Mouse (Mus musculus) kidney, embryonic 15.5 days (tissue): ENCODE measurements around the gene Gpc5. TPM values are rescaled to one million over a fixed set of nuclear protein-coding genes. Genes with fewer than 3 reads are reported as not detected.

Source experiments
- ATAC-seq: fragments of 200-750 bp; cut with Nextera tagmentation; replicated peaks from 2 replicates; pipeline ENCODE4 v1.8.0; 2017; ENCODE audit warnings: moderate TSS enrichment; ENCODE audit not compliant: low FRiP score
- H3K27ac ChIP-seq: fragments of 300-500 bp; sonication (generic); 2 replicates; pipeline ENCODE4 v1.5.1; 2015; ENCODE audit warnings: mild to moderate bottlenecking, inconsistent platforms
- H3K27me3 ChIP-seq: fragments of 300-500 bp; sonication (generic); 2 replicates; pipeline ENCODE4 v1.6.1; 2015; ENCODE audit warnings: inconsistent platforms
- H3K36me3 ChIP-seq: fragments of 300-500 bp; sonication (generic); 2 replicates; pipeline ENCODE4 v1.6.1; 2015; ENCODE audit warnings: inconsistent platforms
- H3K4me1 ChIP-seq: fragments of 300-500 bp; sonication (generic); 2 replicates; pipeline ENCODE4 v1.6.1; 2015; ENCODE audit warnings: inconsistent platforms
- H3K4me2 ChIP-seq: fragments of 300-500 bp; sonication (generic); 2 replicates; pipeline ENCODE4 v1.6.1; 2015; ENCODE audit warnings: moderate library complexity, mild to moderate bottlenecking, inconsistent platforms
- H3K4me3 ChIP-seq: fragments of 300-500 bp; sonication (generic); replicated peaks from 2 replicates; pipeline ENCODE4 v1.5.1; 2015; ENCODE audit warnings: mild to moderate bottlenecking, inconsistent platforms
- H3K9ac ChIP-seq: fragments of 300-500 bp; sonication (generic); 2 replicates; pipeline ENCODE4 v1.6.1; 2015; ENCODE audit warnings: mild to moderate bottlenecking, inconsistent platforms
- H3K9me3 ChIP-seq: fragments of 300-500 bp; sonication (generic); replicated peaks from 2 replicates; pipeline ENCODE4 v1.6.1; 2016; ENCODE audit warnings: inconsistent platforms
- WGBS: fragments of 180-500 bp; shearing (Covaris S2); methylation state at CpG from one replicate; pipeline ENCODE4 v1.1.7; 2015; ENCODE audit warnings: mixed read lengths; 5-methylcytosine and 5-hydroxymethylcytosine counted together
- polyA plus RNA-seq: library from polyadenylated mRNA; unstranded; fragments of >200 nt; fragmentation: Nextera tagmentation; extraction: Ambion mirVana; gene quantifications from 2 replicates; pipeline ENCODE4 v1.2.1, GENCODE M21; 2015

Gene Gpc5
- polyA plus RNA-seq, 1 experiment from 2014 or later, result 11.1 TPM

DNA sequence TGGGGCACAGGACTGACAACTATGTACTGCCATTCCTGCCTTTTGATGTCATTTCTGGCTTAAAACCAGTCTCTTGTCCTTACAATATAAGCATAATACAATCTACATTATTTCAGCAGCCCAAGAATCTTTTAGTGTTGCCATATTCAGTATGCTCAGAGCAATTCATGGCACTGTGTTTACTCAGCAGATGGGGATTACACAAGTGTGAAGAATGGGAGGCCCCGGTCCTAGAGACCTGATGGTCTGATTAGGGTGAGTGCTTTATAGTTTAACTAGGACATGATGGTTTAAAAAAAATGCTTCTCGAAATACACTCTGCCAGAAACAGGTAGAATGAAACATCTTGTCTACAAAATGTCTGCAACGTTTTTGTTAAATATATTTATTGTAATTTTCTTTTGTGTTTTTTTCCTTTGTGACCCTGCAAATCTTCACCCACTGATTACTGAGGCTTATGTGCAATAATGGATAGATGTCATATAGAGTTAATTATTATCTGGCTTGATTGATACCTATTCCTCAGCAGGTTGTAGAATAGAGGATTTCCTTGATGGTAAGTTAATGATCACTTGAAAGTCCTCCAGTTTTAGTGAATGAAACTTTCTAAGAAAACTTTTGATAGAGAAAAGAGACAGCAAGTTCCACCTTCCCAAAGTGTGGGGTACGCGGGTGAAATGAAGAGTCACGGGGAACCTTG, 177.8 kb downstream of the Gpc5 start:
- H3K36me3 ChIP-seq, result no peaks in the 10 kb centered on the region
- H3K27me3 ChIP-seq, result no peaks in the 10 kb centered on the region
- H3K4me1 ChIP-seq, result no peaks in the 10 kb centered on the region
- no peak overlapping the region for H3K4me2 ChIP-seq
- H3K9me3 ChIP-seq, result no peaks in the 10 kb centered on the region
- WGBS, result 77% methylated on average over 6 of the region's 6 CpGs
- no peak overlapping the region for H3K9ac ChIP-seq
- no peak overlapping the region for H3K4me3 ChIP-seq
- H3K27ac ChIP-seq, result no peak overlapping the region
- ATAC-seq, result peak; percentile 82; the same call in 1 of the 2 replicates

GRCm38 (mm10) chr14:115270445-115270844, 178.4 kb downstream of the Gpc5 start:
- H3K27me3 ChIP-seq, result no peaks in the 10 kb centered on the region
- H3K4me3 ChIP-seq, result no peak overlapping the region
- H3K9ac ChIP-seq, result no peak overlapping the region
- WGBS, result 87% methylated on average over 6 of the region's 6 CpGs
- H3K9me3 ChIP-seq, result no peaks in the 10 kb centered on the region
- H3K4me2 ChIP-seq, result no peak overlapping the region
- H3K4me1 ChIP-seq, result no peaks in the 10 kb centered on the region
- no peaks in the 10 kb centered on the region for H3K36me3 ChIP-seq
- no peak for ATAC-seq
- no peak overlapping the region for H3K27ac ChIP-seq

GRCm38 (mm10) chr14:115282782-115283181, 190.8 kb downstream of the Gpc5 start:
- H3K27ac ChIP-seq, result no peak overlapping the region
- H3K27me3 ChIP-seq, result no peaks in the 10 kb centered on the region
- H3K9me3 ChIP-seq, result no peaks in the 10 kb centered on the region
- H3K4me1 ChIP-seq, result no peaks in the 10 kb centered on the region
- no peak overlapping the region for H3K9ac ChIP-seq
- no peaks in the 10 kb centered on the region for H3K36me3 ChIP-seq
- H3K4me3 ChIP-seq, result no peak overlapping the region
- no peak for ATAC-seq
- no peak overlapping the region for H3K4me2 ChIP-seq

- no peak overlapping the region for H3K4me2 ChIP-seq
- WGBS, result 88% methylated on average over 2 of the region's 2 CpGs
- H3K27ac ChIP-seq, result no peak overlapping the region
- ATAC-seq, result no peak
- no peak overlapping the region for H3K9ac ChIP-seq
- no peaks in the 10 kb centered on the region for H3K4me1 ChIP-seq
- H3K27me3 ChIP-seq, result no peaks in the 10 kb centered on the region
- H3K9me3 ChIP-seq, result no peaks in the 10 kb centered on the region
- no peak overlapping the region for H3K4me3 ChIP-seq
- no peaks in the 10 kb centered on the region for H3K36me3 ChIP-seq
Observed at GRCm38 (mm10) chr14:115324247-115324646, 232.2 kb downstream of the Gpc5 start.

GRCm38 (mm10) chr14:115326426-115326825, 234.4 kb downstream of the Gpc5 start:
- Histone ChIP-seq H3K4me3 (no peak overlapping the region), H3K9me3 (no peaks in the 10 kb centered on the region), H3K27me3 (no peaks in the 10 kb centered on the region), H3K36me3 (no peaks in the 10 kb centered on the region), H3K4me2 (no peak overlapping the region), H3K27ac (no peak overlapping the region), H3K4me1 (no peaks in the 10 kb centered on the region), H3K9ac (no peak overlapping the region)
- no peak for ATAC-seq
- WGBS, result 65% methylated on average over 5 of the region's 5 CpGs

DNA sequence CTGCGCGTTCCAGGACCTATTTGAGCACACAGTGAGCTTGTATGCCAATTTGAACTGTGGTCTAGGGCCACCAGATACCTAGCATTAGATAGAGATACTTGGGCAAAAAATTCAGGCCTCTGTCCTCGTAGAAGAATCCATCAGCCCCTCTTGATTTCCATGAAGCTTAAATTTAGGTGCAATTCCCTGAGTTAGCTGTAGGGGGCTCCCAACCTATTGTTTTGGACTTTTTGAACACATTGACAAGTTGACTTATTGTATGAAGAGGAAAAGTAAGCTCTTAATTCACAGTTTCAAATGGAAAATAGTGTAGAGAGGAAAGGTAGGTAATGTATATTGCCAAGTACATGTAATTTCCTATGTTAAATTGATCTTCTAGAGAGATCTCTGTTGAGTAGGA, 247.1 kb downstream of the Gpc5 start:
- 82% methylated on average over 3 of the region's 3 CpGs for WGBS
- ATAC-seq, result no peak
- H3K4me1 ChIP-seq, result no peaks in the 10 kb centered on the region

GRCm38 (mm10) chr14:115342597-115342996, 250.6 kb downstream of the Gpc5 start:
- Histone ChIP-seq H3K4me2 (no peak overlapping the region), H3K36me3 (no peaks in the 10 kb centered on the region), H3K9me3 (no peaks in the 10 kb centered on the region), H3K4me1 (no peaks in the 10 kb centered on the region), H3K4me3 (no peak overlapping the region), H3K27me3 (no peaks in the 10 kb centered on the region), H3K9ac (no peak overlapping the region), H3K27ac (no peak overlapping the region)
- ATAC-seq, result no peak
- 86% methylated on average over 2 of the region's 2 CpGs for WGBS

More for the DNA sequence above, 247.1 kb downstream of the Gpc5 start:
- no peaks in the 10 kb centered on the region for H3K36me3 ChIP-seq
- H3K9me3 ChIP-seq, result no peaks in the 10 kb centered on the region
- H3K4me3 ChIP-seq, result no peak overlapping the region
- H3K27me3 ChIP-seq, result no peaks in the 10 kb centered on the region
- no peak overlapping the region for H3K9ac ChIP-seq
- no peak overlapping the region for H3K4me2 ChIP-seq
- H3K27ac ChIP-seq, result no peak overlapping the region

DNA sequence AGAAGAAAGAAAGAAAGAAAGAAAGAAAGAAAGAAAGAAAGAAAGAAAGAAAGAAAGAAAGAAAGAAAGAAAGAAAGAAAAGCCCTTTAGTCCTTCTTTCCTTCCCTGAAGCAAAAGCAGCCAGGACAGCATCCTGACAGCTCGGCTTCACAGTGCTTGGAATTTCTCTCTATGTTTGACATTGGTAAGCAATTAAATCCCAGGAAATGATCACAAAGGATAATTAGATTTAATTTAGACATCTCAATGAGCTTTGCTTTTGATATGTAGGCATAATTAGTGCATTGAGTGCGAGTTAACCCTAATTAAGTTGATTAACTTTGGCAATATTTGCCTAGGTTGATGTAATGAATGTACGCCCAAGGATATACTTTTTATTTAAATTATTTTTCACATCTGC, 257.4 kb downstream of the Gpc5 start:
- Histone ChIP-seq H3K27ac (no peak overlapping the region), H3K4me3 (no peak overlapping the region), H3K4me2 (no peak overlapping the region), H3K27me3 (no peaks in the 10 kb centered on the region), H3K9me3 (no peaks in the 10 kb centered on the region), H3K4me1 (no peaks in the 10 kb centered on the region), H3K9ac (no peak overlapping the region), H3K36me3 (no peaks in the 10 kb centered on the region)
- 89% methylated on average over 3 of the region's 3 CpGs for WGBS
- no peak for ATAC-seq

- 88% methylated on average over 3 of the region's 3 CpGs for WGBS
- Histone ChIP-seq H3K9me3 (no peaks in the 10 kb centered on the region), H3K4me1 (no peaks in the 10 kb centered on the region), H3K4me3 (no peak overlapping the region), H3K4me2 (no peak overlapping the region), H3K27ac (no peak overlapping the region), H3K9ac (no peak overlapping the region), H3K27me3 (no peaks in the 10 kb centered on the region), H3K36me3 (no peaks in the 10 kb centered on the region)
- no peak for ATAC-seq
Observed at GRCm38 (mm10) chr14:115365320-115365935, 273.4 kb downstream of the Gpc5 start.

DNA sequence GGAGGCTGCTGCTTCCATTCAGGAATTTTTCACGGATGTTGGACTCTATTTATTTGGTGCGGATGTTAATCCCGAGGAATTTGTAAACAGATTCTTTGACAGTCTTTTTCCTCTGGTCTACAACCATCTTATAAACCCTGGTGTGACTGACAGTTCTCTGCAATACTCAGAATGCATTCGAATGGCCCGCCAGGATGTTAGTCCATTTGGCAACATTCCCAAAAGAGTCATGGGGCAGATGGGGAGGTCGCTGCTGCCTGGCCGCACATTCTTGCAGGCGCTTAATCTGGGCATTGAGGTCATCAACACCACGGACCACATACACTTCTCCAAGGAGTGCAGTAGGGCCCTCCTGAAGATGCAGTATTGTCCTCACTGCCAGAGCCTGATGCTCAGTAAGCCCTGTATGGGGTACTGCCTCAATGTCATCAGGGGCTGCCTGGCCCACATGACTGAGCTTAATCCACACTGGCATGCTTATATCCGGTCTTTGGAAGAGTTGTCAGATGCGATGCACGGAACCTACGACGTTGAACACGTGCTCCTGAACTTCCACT, 277.7 kb downstream of the Gpc5 start:
- Histone ChIP-seq H3K4me3 (no peak overlapping the region), H3K9ac (no peak overlapping the region), H3K9me3 (no peaks in the 10 kb centered on the region), H3K27ac (no peak overlapping the region), H3K36me3 (no peaks in the 10 kb centered on the region), H3K4me1 (no peaks in the 10 kb centered on the region), H3K27me3 (no peaks in the 10 kb centered on the region), H3K4me2 (no peak overlapping the region)
- 80% methylated on average over 15 of the region's 15 CpGs for WGBS
- no peak for ATAC-seq

DNA sequence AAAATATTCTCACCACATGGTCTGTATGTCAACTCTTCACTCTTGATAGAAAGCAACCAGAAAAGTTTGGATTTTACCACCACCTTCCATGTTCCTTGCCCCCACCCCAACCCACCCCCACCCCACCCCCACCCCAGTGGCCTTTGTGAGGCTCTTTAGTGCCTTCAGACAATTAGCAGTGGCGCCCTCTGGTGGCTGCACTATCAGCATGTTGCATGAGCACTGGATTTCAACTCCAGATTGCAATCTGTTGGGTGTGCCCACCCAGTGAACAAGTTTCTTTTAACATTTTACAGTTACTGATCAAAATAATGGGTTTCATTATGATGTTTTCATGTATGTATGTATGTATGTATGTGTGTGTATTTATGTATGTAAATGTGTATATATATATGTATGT, 279.1 kb downstream of the Gpc5 start:
- ATAC-seq, result no peak
- Histone ChIP-seq H3K27me3 (no peaks in the 10 kb centered on the region), H3K9me3 (no peaks in the 10 kb centered on the region), H3K4me3 (no peak overlapping the region), H3K36me3 (no peaks in the 10 kb centered on the region), H3K9ac (no peak overlapping the region), H3K27ac (no peak overlapping the region), H3K4me1 (no peaks in the 10 kb centered on the region), H3K4me2 (no peak overlapping the region)
- 9% methylated on average over 1 of the region's 1 CpGs for WGBS

- Histone ChIP-seq H3K4me1 (no peaks in the 10 kb centered on the region), H3K9me3 (no peaks in the 10 kb centered on the region), H3K4me2 (no peak overlapping the region), H3K4me3 (no peak overlapping the region), H3K27me3 (no peaks in the 10 kb centered on the region; the same call in 1 of the 2 replicates), H3K36me3 (no peaks in the 10 kb centered on the region), H3K27ac (no peak overlapping the region), H3K9ac (no peak overlapping the region)
- ATAC-seq, result no peak
- 81% methylated on average over 3 of the region's 3 CpGs for WGBS
Observed at GRCm38 (mm10) chr14:115391831-115392230, 299.8 kb downstream of the Gpc5 start.
